Mouse (Mus musculus) kidney, embryonic 15.5 days (tissue): Measurements from ENCODE around the gene Zfp219. TPM values are rescaled to one million over a fixed set of nuclear protein-coding genes. Genes with fewer than 3 reads are reported as not detected.
A peak's percentile ranks its signal among the peaks of the same experiment; 100 is the strongest.

ENCODE experiments used
- ATAC-seq: fragments of 200-750 bp; cut with Nextera tagmentation; replicated peaks from 2 replicates; pipeline ENCODE4 v1.8.0; 2017; ENCODE audit warnings: moderate TSS enrichment; ENCODE audit not compliant: low FRiP score
- H3K27ac ChIP-seq: fragments of 300-500 bp; sonication (generic); 2 replicates; pipeline ENCODE4 v1.5.1; 2015; ENCODE audit warnings: mild to moderate bottlenecking, inconsistent platforms
- H3K27me3 ChIP-seq: fragments of 300-500 bp; sonication (generic); 2 replicates; pipeline ENCODE4 v1.6.1; 2015; ENCODE audit warnings: inconsistent platforms
- H3K36me3 ChIP-seq: fragments of 300-500 bp; sonication (generic); 2 replicates; pipeline ENCODE4 v1.6.1; 2015; ENCODE audit warnings: inconsistent platforms
- H3K4me1 ChIP-seq: fragments of 300-500 bp; sonication (generic); 2 replicates; pipeline ENCODE4 v1.6.1; 2015; ENCODE audit warnings: inconsistent platforms
- H3K4me2 ChIP-seq: fragments of 300-500 bp; sonication (generic); 2 replicates; pipeline ENCODE4 v1.6.1; 2015; ENCODE audit warnings: moderate library complexity, mild to moderate bottlenecking, inconsistent platforms
- H3K4me3 ChIP-seq: fragments of 300-500 bp; sonication (generic); replicated peaks from 2 replicates; pipeline ENCODE4 v1.5.1; 2015; ENCODE audit warnings: mild to moderate bottlenecking, inconsistent platforms
- H3K9ac ChIP-seq: fragments of 300-500 bp; sonication (generic); 2 replicates; pipeline ENCODE4 v1.6.1; 2015; ENCODE audit warnings: mild to moderate bottlenecking, inconsistent platforms
- H3K9me3 ChIP-seq: fragments of 300-500 bp; sonication (generic); replicated peaks from 2 replicates; pipeline ENCODE4 v1.6.1; 2016; ENCODE audit warnings: inconsistent platforms
- WGBS: fragments of 180-500 bp; shearing (Covaris S2); methylation state at CpG from one replicate; pipeline ENCODE4 v1.1.7; 2015; ENCODE audit warnings: mixed read lengths; 5-methylcytosine and 5-hydroxymethylcytosine counted together
- polyA plus RNA-seq: library from polyadenylated mRNA; unstranded; fragments of >200 nt; fragmentation: Nextera tagmentation; extraction: Ambion mirVana; gene quantifications from 2 replicates; pipeline ENCODE4 v1.2.1, GENCODE M21; 2015

Gene Zfp219
- polyA plus RNA-seq, 1 experiment from 2014 or later, result 43.8 TPM

DNA sequence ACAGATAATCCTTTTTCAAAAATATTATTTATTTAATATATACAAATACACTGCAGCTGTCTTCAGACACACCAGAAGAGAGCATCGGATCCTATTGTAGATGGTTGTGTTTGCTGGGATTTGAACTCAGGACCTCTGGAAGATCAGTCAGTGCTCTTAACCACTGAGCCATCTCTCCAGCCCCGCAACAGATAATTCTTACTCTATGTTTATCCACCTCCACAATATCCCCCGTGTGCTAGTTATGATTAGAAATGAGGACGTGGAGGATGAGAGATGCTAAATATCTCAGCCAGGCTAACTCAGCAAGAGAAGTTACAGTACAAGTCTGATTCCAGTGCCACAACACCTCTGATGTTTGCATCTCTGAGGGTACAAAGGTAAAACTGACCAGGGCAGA, 26.1 kb downstream of the Zfp219 start:
- H3K36me3 ChIP-seq, result peaks cover 97% of the 10 kb centered on the region
- ATAC-seq, result no peak
- H3K9ac ChIP-seq, result no peak overlapping the region
- H3K27me3 ChIP-seq, result no peaks in the 10 kb centered on the region
- H3K4me2 ChIP-seq, result no peak overlapping the region
- peaks cover 3% of the 10 kb centered on the region; the same call in 1 of the 2 replicates for H3K4me1 ChIP-seq
- 89% methylated on average over 4 of the region's 4 CpGs for WGBS
- no peak overlapping the region for H3K4me3 ChIP-seq
- no peak overlapping the region for H3K27ac ChIP-seq
- no peaks in the 10 kb centered on the region for H3K9me3 ChIP-seq

DNA sequence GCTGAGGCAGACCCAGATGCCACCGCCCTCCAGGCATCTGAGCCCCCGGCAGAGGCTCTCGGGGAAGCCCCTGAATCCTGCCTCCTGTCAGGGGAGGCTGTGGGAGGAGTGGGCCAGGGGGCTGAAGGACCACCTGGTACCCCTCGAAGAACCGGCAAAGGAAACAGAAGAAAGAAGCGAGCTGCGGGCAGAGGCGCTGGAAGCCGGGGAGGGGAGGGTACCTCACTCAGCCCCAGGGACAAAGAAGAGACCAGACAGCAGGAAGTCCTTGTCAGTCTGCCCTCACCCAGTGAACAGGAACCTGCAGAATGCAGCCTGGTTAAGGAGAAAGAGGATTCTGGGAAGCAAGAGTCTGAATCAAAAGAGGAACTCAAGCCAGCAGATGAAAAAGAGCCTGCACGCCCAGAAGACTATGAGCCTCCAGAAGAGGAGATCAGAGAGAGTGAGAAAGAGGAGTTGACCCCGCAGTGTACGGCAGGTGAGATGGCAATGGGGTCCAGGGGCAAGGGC, 31.0 kb downstream of the Zfp219 start:
- H3K36me3 ChIP-seq, result peaks cover 72% of the 10 kb centered on the region
- 71% methylated on average over 12 of the region's 12 CpGs for WGBS
- no peaks in the 10 kb centered on the region for H3K9me3 ChIP-seq
- H3K4me1 ChIP-seq, result peaks cover 44% of the 10 kb centered on the region
- no peak overlapping the region for H3K4me3 ChIP-seq
- no peak overlapping the region for H3K27ac ChIP-seq
- no peak overlapping the region for H3K4me2 ChIP-seq
- no peak for ATAC-seq
- H3K9ac ChIP-seq, result no peak overlapping the region
- no peaks in the 10 kb centered on the region for H3K27me3 ChIP-seq

GRCm38 (mm10) chr14:51988731-51989130, 31.8 kb downstream of the Zfp219 start:
- peaks cover 64% of the 10 kb centered on the region for H3K36me3 ChIP-seq
- no peak overlapping the region for H3K27ac ChIP-seq
- H3K9ac ChIP-seq, result no peak overlapping the region
- H3K4me1 ChIP-seq, result peaks cover 51% of the 10 kb centered on the region
- no peaks in the 10 kb centered on the region for H3K9me3 ChIP-seq
- H3K27me3 ChIP-seq, result no peaks in the 10 kb centered on the region
- WGBS, result 56% methylated on average over 12 of the region's 12 CpGs
- 0 out of 2 replicates have a peak, but pooled peaks have one; percentile 10 for ATAC-seq
- no peak overlapping the region for H3K4me3 ChIP-seq
- H3K4me2 ChIP-seq, result no peak overlapping the region

DNA sequence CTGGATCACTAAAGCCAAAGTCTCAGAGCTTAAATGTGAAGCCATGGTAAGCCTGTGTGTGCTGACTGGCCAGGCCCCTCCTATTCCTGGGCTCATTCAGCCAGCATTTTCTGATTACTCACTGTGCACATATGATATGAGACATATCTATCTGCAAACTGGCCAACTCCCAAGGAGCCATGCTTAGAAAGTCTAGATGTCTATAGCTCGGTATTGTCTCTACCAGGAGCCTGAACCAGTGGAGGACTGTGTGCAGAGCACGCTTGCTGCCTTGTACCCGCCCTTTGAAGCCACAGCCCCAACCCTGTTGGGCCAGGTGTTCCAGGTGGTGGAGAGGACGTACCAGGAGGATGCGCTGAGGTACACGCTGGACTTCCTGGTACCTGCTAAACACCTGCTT, 33.4 kb downstream of the Zfp219 start:
- ATAC-seq, result no peak
- Histone ChIP-seq H3K4me3 (no peak overlapping the region), H3K9me3 (no peaks in the 10 kb centered on the region), H3K4me2 (no peak overlapping the region), H3K4me1 (peaks cover 54% of the 10 kb centered on the region), H3K27ac (no peak overlapping the region), H3K9ac (no peak overlapping the region), H3K27me3 (no peaks in the 10 kb centered on the region), H3K36me3 (peaks cover 51% of the 10 kb centered on the region)
- 91% methylated on average over 6 of the region's 6 CpGs for WGBS

DNA sequence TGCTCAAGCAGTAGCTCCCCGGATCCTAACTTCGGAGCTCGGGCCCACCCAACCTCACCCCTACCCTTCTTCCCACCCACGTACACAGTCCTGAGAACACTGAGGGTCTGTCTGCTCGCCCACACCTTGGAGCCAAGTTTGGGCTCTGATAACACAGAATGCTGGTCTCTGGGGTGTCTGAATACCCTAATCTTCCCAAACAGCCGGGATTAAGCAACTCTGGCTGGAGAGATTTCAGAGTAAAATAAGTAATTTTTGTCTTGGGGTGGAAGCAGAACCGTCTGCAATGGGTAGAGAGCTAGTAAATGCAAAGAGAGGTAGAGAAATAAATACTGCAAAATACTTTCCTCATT, 34.4 kb downstream of the Zfp219 start:
- Histone ChIP-seq H3K9me3 (no peaks in the 10 kb centered on the region), H3K4me1 (peaks cover 54% of the 10 kb centered on the region), H3K4me3 (peak overlapping the region; percentile 62), H3K9ac (peak overlapping the region; percentile 72), H3K36me3 (peaks cover 40% of the 10 kb centered on the region), H3K27me3 (no peaks in the 10 kb centered on the region), H3K27ac (peak overlapping the region; percentile 96), H3K4me2 (peak overlapping the region; percentile 92)
- no peak for ATAC-seq
- 5% methylated on average over 7 of the region's 7 CpGs for WGBS

GRCm38 (mm10) chr14:51985301-51986152, 35.0 kb downstream of the Zfp219 start:
- Histone ChIP-seq H3K4me2 (peak overlapping the region; percentile 92), H3K36me3 (peaks cover 34% of the 10 kb centered on the region), H3K9me3 (no peaks in the 10 kb centered on the region), H3K27ac (peak overlapping the region; percentile 96), H3K4me3 (peak overlapping the region; percentile 62), H3K9ac (peak overlapping the region; percentile 72), H3K27me3 (no peaks in the 10 kb centered on the region), H3K4me1 (peaks cover 54% of the 10 kb centered on the region)
- ATAC-seq, result peak; percentile 73
- under 1% methylated on average over 24 of the region's 27 CpGs for WGBS

- Histone ChIP-seq H3K4me3 (peak within 1 kb of the TSS; percentile 62), H3K4me2 (peak within 1 kb of the TSS; percentile 92), H3K9me3 (no peaks in the 10 kb centered on the region), H3K4me1 (peaks cover 52% of the 10 kb centered on the region), H3K36me3 (peaks cover 24% of the 10 kb centered on the region), H3K9ac (peak within 1 kb of the TSS; percentile 72), H3K27ac (peak within 1 kb of the TSS; percentile 96), H3K27me3 (no peaks in the 10 kb centered on the region)
- peak; percentile 88 for ATAC-seq
- under 1% methylated on average over 68 of the region's 74 CpGs for WGBS
Observed at GRCm38 (mm10) chr14:51984247-51985231, 36.0 kb downstream of the Zfp219 start, which contains the start of gene Arhgef40. Gene Arhgef40 (plus strand): TSS chr14:51984719.

DNA sequence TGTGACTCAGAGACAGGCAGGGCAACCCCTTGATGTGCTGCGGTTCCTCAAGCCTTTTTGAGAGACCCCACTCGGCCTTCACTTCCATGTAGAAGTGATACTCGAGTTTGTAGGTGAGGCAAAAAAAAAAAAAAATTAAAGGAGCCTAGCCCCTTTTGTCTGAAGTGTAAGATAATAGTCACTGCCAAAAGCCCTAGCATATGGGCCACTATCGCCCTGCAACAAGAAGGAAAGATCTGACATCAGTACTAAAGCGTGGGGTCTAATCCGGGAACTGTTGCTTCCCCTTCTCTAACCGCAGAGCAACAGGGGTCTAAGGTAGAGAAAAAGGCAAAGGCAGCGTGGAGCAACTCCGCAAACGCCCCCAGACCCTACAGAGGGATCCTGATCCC, 36.7 kb downstream of the Zfp219 start:
- no peak for ATAC-seq
- 11% methylated on average over 10 of the region's 10 CpGs for WGBS
- peaks cover 18% of the 10 kb centered on the region for H3K36me3 ChIP-seq
- no peaks in the 10 kb centered on the region for H3K9me3 ChIP-seq
- peak overlapping the region; percentile 96 for H3K27ac ChIP-seq
- peaks cover 45% of the 10 kb centered on the region for H3K4me1 ChIP-seq
- peak overlapping the region; percentile 72; the same call in 1 of the 2 replicates for H3K9ac ChIP-seq
- peak overlapping the region; percentile 62 for H3K4me3 ChIP-seq
- H3K27me3 ChIP-seq, result no peaks in the 10 kb centered on the region
- H3K4me2 ChIP-seq, result peak overlapping the region; percentile 92

- WGBS, result 65% methylated on average over 4 of the region's 4 CpGs
- Histone ChIP-seq H3K4me2 (no peak overlapping the region), H3K4me3 (no peak overlapping the region), H3K27ac (no peak overlapping the region), H3K9ac (peak overlapping the region; percentile 72; the same call in 1 of the 2 replicates), H3K9me3 (no peaks in the 10 kb centered on the region), H3K36me3 (peaks cover 13% of the 10 kb centered on the region), H3K27me3 (no peaks in the 10 kb centered on the region), H3K4me1 (peaks cover 39% of the 10 kb centered on the region)
- no peak for ATAC-seq
Observed at GRCm38 (mm10) chr14:51983251-51983650, 37.3 kb downstream of the Zfp219 start.

DNA sequence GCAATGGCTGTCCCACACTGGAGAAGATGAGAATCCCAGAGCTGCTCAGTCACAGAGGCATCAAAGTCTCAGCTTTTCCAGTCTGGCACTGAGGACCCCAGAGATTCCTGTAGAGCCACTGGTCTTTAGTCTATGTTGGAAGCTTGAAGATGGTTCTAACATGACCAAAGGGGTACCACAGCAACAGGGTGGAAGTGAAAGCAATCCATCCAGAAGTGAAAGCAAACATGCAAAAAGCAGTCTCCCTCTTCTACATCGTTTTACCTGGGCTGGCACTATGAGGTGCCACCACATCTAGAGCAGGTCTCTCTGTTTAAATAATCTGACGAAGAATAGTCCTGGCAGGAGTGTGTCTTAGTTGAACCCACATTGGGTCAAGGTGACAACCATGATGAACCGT, 41.3 kb downstream of the Zfp219 start:
- H3K36me3 ChIP-seq, result no peaks in the 10 kb centered on the region
- H3K9me3 ChIP-seq, result no peaks in the 10 kb centered on the region
- no peak for ATAC-seq
- H3K9ac ChIP-seq, result no peak overlapping the region
- no peaks in the 10 kb centered on the region for H3K27me3 ChIP-seq
- H3K27ac ChIP-seq, result no peak overlapping the region
- H3K4me3 ChIP-seq, result no peak overlapping the region
- no peak overlapping the region for H3K4me2 ChIP-seq
- peaks cover 8% of the 10 kb centered on the region for H3K4me1 ChIP-seq
- 84% methylated on average over 3 of the region's 3 CpGs for WGBS

DNA sequence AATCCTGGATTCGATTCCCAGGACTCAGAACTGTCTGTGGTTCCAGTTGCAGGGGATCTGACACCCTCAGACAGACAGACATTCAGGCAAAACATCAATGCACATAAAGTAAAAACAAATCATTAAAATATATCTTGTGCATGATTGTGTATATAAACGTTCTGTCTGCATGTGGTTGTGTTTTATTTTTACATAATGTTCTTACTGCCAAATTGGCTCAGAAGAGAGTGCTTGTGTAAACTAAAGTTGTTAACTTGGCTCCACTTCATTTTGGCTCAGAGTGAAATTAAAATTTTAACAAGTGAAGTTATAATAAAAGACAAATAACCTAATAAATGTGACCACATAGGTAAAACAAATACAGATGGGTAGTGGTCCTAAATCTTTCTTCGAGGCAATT, 53.1 kb downstream of the Zfp219 start:
- ATAC-seq, result no peak
- Histone ChIP-seq H3K27me3 (no peaks in the 10 kb centered on the region), H3K9me3 (no peaks in the 10 kb centered on the region), H3K9ac (no peak overlapping the region), H3K27ac (no peak overlapping the region), H3K36me3 (no peaks in the 10 kb centered on the region), H3K4me2 (no peak overlapping the region), H3K4me3 (no peak overlapping the region), H3K4me1 (no peaks in the 10 kb centered on the region)
- WGBS, result 87% methylated on average over 3 of the region's 3 CpGs

GRCm38 (mm10) chr14:51960316-51960715, 60.2 kb downstream of the Zfp219 start:
- no peaks in the 10 kb centered on the region for H3K27me3 ChIP-seq
- no peak for ATAC-seq
- H3K9ac ChIP-seq, result no peak overlapping the region
- H3K36me3 ChIP-seq, result no peaks in the 10 kb centered on the region
- no peak overlapping the region for H3K4me2 ChIP-seq
- 88% methylated on average over 2 of the region's 2 CpGs for WGBS
- H3K27ac ChIP-seq, result no peak overlapping the region
- no peak overlapping the region for H3K4me3 ChIP-seq
- H3K4me1 ChIP-seq, result no peaks in the 10 kb centered on the region
- no peaks in the 10 kb centered on the region for H3K9me3 ChIP-seq
